Mouse (Mus musculus) left cerebral cortex, adult 8-10 months (tissue): ENCODE results near the gene H2-DMb2. TPM values are rescaled to one million over a fixed set of nuclear protein-coding genes. Genes with fewer than 3 reads are reported as not detected.

Experiments
- DNase-seq, 2 experiments: peaks; one replicate each; pipeline ENCODE4 v3.0.0; 2022; ENCODE audit warnings: low spot score in 2 of 2
- total RNA-seq, 4 experiments: library from RNA; stranded (reverse); gene quantifications; 2 replicates each; pipeline ENCODE4 v1.2.4; 2022

The H2-DMb2 gene
- total RNA-seq: 1 to 10 TPM in 3 of 4 experiments, under 1 TPM in 1; 0.84 to 3.5 (median 2.0) TPM

GRCm38 (mm10) chr17:34143033-34143432 is at the start of gene H2-DMb2:
Gene H2-DMb2, plus strand, starts transcription at chr17:34143307.
- DNase-seq: no peak

- DNase-seq: no peak
These were observed 48.6 kb upstream of the H2-DMb2 start for GRCm38 (mm10) chr17:34094283-34095035.

- no peak for DNase-seq
These were observed 46.6 kb upstream of the H2-DMb2 start for GRCm38 (mm10) chr17:34096497-34097010.

GRCm38 (mm10) chr17:34097272-34097671 is 45.8 kb upstream of the H2-DMb2 start:
- no peak for DNase-seq

- no peak for DNase-seq
These were observed 44.2 kb upstream of the H2-DMb2 start for GRCm38 (mm10) chr17:34098709-34099479.

GRCm38 (mm10) chr17:34099531-34099930 is 43.6 kb upstream of the H2-DMb2 start:
- no peak for DNase-seq

- no peak for DNase-seq
These were observed 41.9 kb upstream of the H2-DMb2 start for GRCm38 (mm10) chr17:34101185-34101584.

GRCm38 (mm10) chr17:34101604-34102032 is 41.5 kb upstream of the H2-DMb2 start:
- peak; percentile 77 to 91 for DNase-seq

- DNase-seq: no peak
These were observed 40.3 kb upstream of the H2-DMb2 start for GRCm38 (mm10) chr17:34102831-34103230.

GRCm38 (mm10) chr17:34104804-34105203 is 38.3 kb upstream of the H2-DMb2 start:
- DNase-seq: no peak

- no peak for DNase-seq
These were observed 36.6 kb upstream of the H2-DMb2 start for GRCm38 (mm10) chr17:34106555-34106954.

GRCm38 (mm10) chr17:34107109-34107867 is 35.8 kb upstream of the H2-DMb2 start:
- DNase-seq: no peak

GRCm38 (mm10) chr17:34108460-34108859 is 34.6 kb upstream of the H2-DMb2 start:
- DNase-seq: no peak

- DNase-seq: no peak
These were observed 33.9 kb upstream of the H2-DMb2 start for GRCm38 (mm10) chr17:34109038-34109805.

GRCm38 (mm10) chr17:34109806-34110195 is 33.3 kb upstream of the H2-DMb2 start:
- no peak for DNase-seq

- no peak for DNase-seq
These were observed 32.8 kb upstream of the H2-DMb2 start for GRCm38 (mm10) chr17:34110309-34110708.

GRCm38 (mm10) chr17:34114114-34114513 is 29.0 kb upstream of the H2-DMb2 start:
- DNase-seq: no peak

- DNase-seq: no peak
These were observed 26.3 kb upstream of the H2-DMb2 start for GRCm38 (mm10) chr17:34116736-34117370.

GRCm38 (mm10) chr17:34117421-34118112 is 25.5 kb upstream of the H2-DMb2 start:
- no peak for DNase-seq
